Mouse (Mus musculus): Measurements from ENCODE around the gene Schip1. TPM values are rescaled to one million over a fixed set of nuclear protein-coding genes. Genes with fewer than 3 reads are reported as not detected.

Gene Schip1
- polyA plus RNA-seq, 1 experiment, result 2.5 TPM

DNA sequence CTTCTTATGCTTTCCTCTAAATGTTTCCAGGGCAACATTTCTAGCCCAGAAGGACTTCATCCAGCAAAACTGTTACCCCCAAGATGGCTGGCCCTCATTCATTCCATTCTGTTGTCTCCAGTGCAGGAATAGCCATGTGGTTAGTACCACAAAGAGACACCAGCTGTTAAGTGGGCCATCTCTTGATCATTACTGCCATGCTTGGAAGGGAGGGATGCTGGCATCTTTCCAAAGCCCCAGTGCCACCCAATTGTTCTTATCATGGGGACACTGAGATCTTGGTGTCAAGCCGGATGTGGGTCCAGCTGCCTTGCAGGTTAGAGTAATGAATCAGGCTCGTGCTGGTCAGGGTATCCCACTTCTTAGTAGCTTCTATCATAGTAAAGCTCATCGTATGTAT is 557.4 kb downstream of the Schip1 start:
- no peak overlapping the region for H3K27ac ChIP-seq (ENCODE audit: control insufficient read depth, insufficient read depth, low read depth, low read length)
- no peaks in the 10 kb centered on the region for H3K36me3 ChIP-seq (ENCODE audit: control insufficient read depth, insufficient read depth, low read length)
- H3K4me1 ChIP-seq (ENCODE audit: control insufficient read depth, insufficient read depth, low read length), result no peaks in the 10 kb centered on the region
- H3K27me3 ChIP-seq (ENCODE audit: control insufficient read depth, insufficient read depth, low read length), result no peaks in the 10 kb centered on the region
- no peak overlapping the region for H3K4me3 ChIP-seq (ENCODE audit: control insufficient read depth, low read depth, low read length)
- no peak for TF ChIP-seq POLR2A (IDR thresholded peaks at IDR 0.05; ENCODE audit: control insufficient read depth, low read depth, low read length)
- TF ChIP-seq CTCF (IDR thresholded peaks at IDR 0.05; ENCODE audit: control insufficient read depth, insufficient read depth, insufficient replicate concordance, low read depth, low read length), result no peak

GRCm38 (mm10) chr3:68623036-68623435 is 558.4 kb downstream of the Schip1 start:
- Histone ChIP-seq H3K4me1 (ENCODE audit: control insufficient read depth, insufficient read depth, low read length) (no peaks in the 10 kb centered on the region), H3K27me3 (ENCODE audit: control insufficient read depth, insufficient read depth, low read length) (no peaks in the 10 kb centered on the region), H3K36me3 (ENCODE audit: control insufficient read depth, insufficient read depth, low read length) (no peaks in the 10 kb centered on the region), H3K4me3 (ENCODE audit: control insufficient read depth, low read depth, low read length) (no peak overlapping the region), H3K27ac (ENCODE audit: control insufficient read depth, insufficient read depth, low read depth, low read length) (no peak overlapping the region)
- TF ChIP-seq CTCF (IDR thresholded peaks at IDR 0.05; ENCODE audit: control insufficient read depth, insufficient read depth, insufficient replicate concordance, low read depth, low read length), result no peak
- no peak for TF ChIP-seq POLR2A (IDR thresholded peaks at IDR 0.05; ENCODE audit: control insufficient read depth, low read depth, low read length)

- no peaks in the 10 kb centered on the region for H3K27me3 ChIP-seq (ENCODE audit: control insufficient read depth, insufficient read depth, low read length)
- no peak overlapping the region for H3K4me3 ChIP-seq (ENCODE audit: control insufficient read depth, low read depth, low read length)
- TF ChIP-seq CTCF (IDR thresholded peaks at IDR 0.05; ENCODE audit: control insufficient read depth, insufficient read depth, insufficient replicate concordance, low read depth, low read length) (no peak), POLR2A (IDR thresholded peaks at IDR 0.05; ENCODE audit: control insufficient read depth, low read depth, low read length) (no peak)
- no peaks in the 10 kb centered on the region for H3K4me1 ChIP-seq (ENCODE audit: control insufficient read depth, insufficient read depth, low read length)
- no peak overlapping the region for H3K27ac ChIP-seq (ENCODE audit: control insufficient read depth, insufficient read depth, low read depth, low read length)
- H3K36me3 ChIP-seq (ENCODE audit: control insufficient read depth, insufficient read depth, low read length), result no peaks in the 10 kb centered on the region
These were observed 559.9 kb downstream of the Schip1 start for GRCm38 (mm10) chr3:68624471-68624870.

DNA sequence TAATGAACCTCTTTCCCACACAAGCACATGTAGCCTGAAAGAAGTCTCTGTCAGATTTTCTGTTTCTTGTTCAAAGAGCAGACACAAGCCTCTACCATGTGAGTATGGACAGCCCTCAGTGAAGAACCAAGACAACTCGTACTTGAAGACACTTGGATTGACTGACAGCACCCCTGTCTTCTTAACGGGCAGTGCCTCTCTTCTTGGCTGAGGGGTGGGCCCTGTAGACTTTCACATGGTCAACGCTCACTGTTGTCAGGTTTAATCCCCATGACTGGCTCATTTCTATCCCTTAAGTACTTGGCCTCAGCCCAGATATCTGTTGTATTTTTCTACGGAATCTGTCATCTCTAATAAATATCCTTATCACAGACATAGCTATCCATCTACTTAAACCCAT is 565.7 kb downstream of the Schip1 start:
- Histone ChIP-seq H3K4me1 (ENCODE audit: control insufficient read depth, insufficient read depth, low read length) (no peaks in the 10 kb centered on the region), H3K4me3 (ENCODE audit: control insufficient read depth, low read depth, low read length) (no peak overlapping the region), H3K27me3 (ENCODE audit: control insufficient read depth, insufficient read depth, low read length) (no peaks in the 10 kb centered on the region), H3K36me3 (ENCODE audit: control insufficient read depth, insufficient read depth, low read length) (no peaks in the 10 kb centered on the region), H3K27ac (ENCODE audit: control insufficient read depth, insufficient read depth, low read depth, low read length) (no peak overlapping the region)
- no peak for TF ChIP-seq POLR2A (IDR thresholded peaks at IDR 0.05; ENCODE audit: control insufficient read depth, low read depth, low read length)
- TF ChIP-seq CTCF (IDR thresholded peaks at IDR 0.05; ENCODE audit: control insufficient read depth, insufficient read depth, insufficient replicate concordance, low read depth, low read length), result no peak

DNA sequence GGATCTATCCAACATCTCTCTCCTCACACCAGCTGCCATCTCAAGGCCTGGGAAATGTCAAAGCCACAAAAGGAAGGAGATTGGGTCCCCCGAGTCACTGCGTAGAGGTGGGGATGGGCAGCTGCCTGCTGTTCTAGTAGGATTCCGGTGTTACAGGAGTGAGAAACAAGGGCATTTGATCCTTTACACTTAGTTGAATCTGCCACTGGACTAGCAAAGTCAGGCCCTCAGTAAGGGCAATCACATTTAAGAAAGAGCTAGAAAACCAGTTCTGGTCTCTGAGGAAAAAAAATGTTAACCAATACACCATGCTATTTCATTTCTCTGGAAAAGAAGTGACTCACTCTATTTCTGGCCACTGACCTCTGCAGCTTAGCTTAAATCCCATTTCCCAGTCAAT is 566.2 kb downstream of the Schip1 start:
- Histone ChIP-seq H3K4me1 (ENCODE audit: control insufficient read depth, insufficient read depth, low read length) (no peaks in the 10 kb centered on the region), H3K4me3 (ENCODE audit: control insufficient read depth, low read depth, low read length) (no peak overlapping the region)
- TF ChIP-seq CTCF (IDR thresholded peaks at IDR 0.05; ENCODE audit: control insufficient read depth, insufficient read depth, insufficient replicate concordance, low read depth, low read length) (no peak), POLR2A (IDR thresholded peaks at IDR 0.05; ENCODE audit: control insufficient read depth, low read depth, low read length) (no peak)

GRCm38 (mm10) chr3:68632714-68633113 is 568.1 kb downstream of the Schip1 start:
- H3K4me1 ChIP-seq (ENCODE audit: control insufficient read depth, insufficient read depth, low read length), result no peaks in the 10 kb centered on the region
- no peak overlapping the region for H3K4me3 ChIP-seq (ENCODE audit: control insufficient read depth, low read depth, low read length)
- H3K27me3 ChIP-seq (ENCODE audit: control insufficient read depth, insufficient read depth, low read length), result no peaks in the 10 kb centered on the region
- no peaks in the 10 kb centered on the region for H3K36me3 ChIP-seq (ENCODE audit: control insufficient read depth, insufficient read depth, low read length)
- TF ChIP-seq CTCF (IDR thresholded peaks at IDR 0.05; ENCODE audit: control insufficient read depth, insufficient read depth, insufficient replicate concordance, low read depth, low read length) (no peak), POLR2A (IDR thresholded peaks at IDR 0.05; ENCODE audit: control insufficient read depth, low read depth, low read length) (no peak)
- H3K27ac ChIP-seq (ENCODE audit: control insufficient read depth, insufficient read depth, low read depth, low read length), result no peak overlapping the region

More for the DNA sequence above, 566.2 kb downstream of the Schip1 start:
- no peak overlapping the region for H3K27ac ChIP-seq (ENCODE audit: control insufficient read depth, insufficient read depth, low read depth, low read length)
- H3K36me3 ChIP-seq (ENCODE audit: control insufficient read depth, insufficient read depth, low read length), result no peaks in the 10 kb centered on the region
- no peaks in the 10 kb centered on the region for H3K27me3 ChIP-seq (ENCODE audit: control insufficient read depth, insufficient read depth, low read length)

- no peak overlapping the region for H3K4me3 ChIP-seq (ENCODE audit: control insufficient read depth, low read depth, low read length)
- no peaks in the 10 kb centered on the region for H3K27me3 ChIP-seq (ENCODE audit: control insufficient read depth, insufficient read depth, low read length)
- H3K27ac ChIP-seq (ENCODE audit: control insufficient read depth, insufficient read depth, low read depth, low read length), result no peak overlapping the region
- no peaks in the 10 kb centered on the region for H3K36me3 ChIP-seq (ENCODE audit: control insufficient read depth, insufficient read depth, low read length)
- H3K4me1 ChIP-seq (ENCODE audit: control insufficient read depth, insufficient read depth, low read length), result no peaks in the 10 kb centered on the region
- TF ChIP-seq CTCF (IDR thresholded peaks at IDR 0.05; ENCODE audit: control insufficient read depth, insufficient read depth, insufficient replicate concordance, low read depth, low read length), result no peak
- no peak for TF ChIP-seq POLR2A (IDR thresholded peaks at IDR 0.05; ENCODE audit: control insufficient read depth, low read depth, low read length)
These were observed 569.0 kb downstream of the Schip1 start for GRCm38 (mm10) chr3:68633577-68633976.

- H3K27ac ChIP-seq (ENCODE audit: control insufficient read depth, insufficient read depth, low read depth, low read length), result no peak overlapping the region
- H3K27me3 ChIP-seq (ENCODE audit: control insufficient read depth, insufficient read depth, low read length), result no peaks in the 10 kb centered on the region
- no peaks in the 10 kb centered on the region for H3K36me3 ChIP-seq (ENCODE audit: control insufficient read depth, insufficient read depth, low read length)
- no peaks in the 10 kb centered on the region for H3K4me1 ChIP-seq (ENCODE audit: control insufficient read depth, insufficient read depth, low read length)
- H3K4me3 ChIP-seq (ENCODE audit: control insufficient read depth, low read depth, low read length), result no peak overlapping the region
- TF ChIP-seq CTCF (IDR thresholded peaks at IDR 0.05; ENCODE audit: control insufficient read depth, insufficient read depth, insufficient replicate concordance, low read depth, low read length) (no peak), POLR2A (IDR thresholded peaks at IDR 0.05; ENCODE audit: control insufficient read depth, low read depth, low read length) (no peak)
These were observed 573.4 kb downstream of the Schip1 start for GRCm38 (mm10) chr3:68637960-68638359.

Data from testis, adult 2 months (tissue).